ENCODE assay signal across 16 mouse cellular contexts in the genomic region with DNA sequence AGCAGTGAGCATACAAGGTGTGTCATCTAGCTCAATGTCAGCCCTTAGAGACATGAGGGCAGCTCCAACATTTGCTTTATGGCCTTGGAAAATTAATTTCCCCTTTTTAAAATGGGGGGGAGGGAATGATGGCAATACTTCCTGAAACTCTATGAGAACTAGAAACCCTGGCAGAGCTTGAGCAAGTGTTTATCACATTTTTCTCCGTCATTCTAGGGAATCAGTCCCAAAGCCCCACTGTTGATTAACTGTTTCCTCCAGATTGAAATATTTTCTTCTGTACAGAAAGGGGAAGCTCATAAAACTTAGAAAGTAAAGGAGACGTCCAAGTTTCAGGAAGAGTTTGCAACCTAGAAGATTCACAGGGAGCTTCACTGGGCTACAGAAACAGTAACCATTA.
"Had no signal": no experiment of that assay in that cellular context is flagged by ENCODE, and none has a peak within 500 bp of the region (broad histone marks: within the 10 kb centered on the region; RNA-seq: fewer than 3 reads in every experiment).

No protein-coding gene starts in this region.

- H3K27ac ChIP-seq: left cerebral cortex, adult 2 months; liver, embryonic 13.5 days; midbrain, embryonic 10.5 days; midbrain, embryonic 13.5 days; neural tube, embryonic 13.5 days had no signal

- H3K27me3 ChIP-seq: liver, embryonic 13.5 days; megakaryocyte, embryonic 14.5 days; midbrain, embryonic 13.5 days; neural tube, embryonic 13.5 days had no signal

- H3K9ac ChIP-seq: liver, embryonic 13.5 days; midbrain, embryonic 13.5 days; neural tube, embryonic 13.5 days had no signal

- H3K4me1 ChIP-seq: liver, embryonic 13.5 days; midbrain, embryonic 10.5 days; midbrain, embryonic 13.5 days; neural tube, embryonic 13.5 days had no signal

- H3K9me3 ChIP-seq: liver, embryonic 13.5 days; megakaryocyte, embryonic 14.5 days; midbrain, embryonic 10.5 days; midbrain, embryonic 13.5 days; neural tube, embryonic 13.5 days had no signal

- ATAC-seq: midbrain, embryonic 13.5 days; midbrain, embryonic 16.5 days had no signal

- DNase-seq: kidney, adult 18-20 months; kidney, adult 9 months; kidney, postnatal 14 days; layer of hippocampus, postnatal 36 days; liver, embryonic 13.5 days; lung, adult 2 months; lung, postnatal 36 days; thymus, adult 18-20 months; thymus, postnatal 36 days had no signal

- H3K4me2 ChIP-seq: liver, embryonic 13.5 days; midbrain, embryonic 13.5 days; neural tube, embryonic 13.5 days had no signal

- H3K4me3 ChIP-seq: left cerebral cortex, adult 2 months; liver, embryonic 13.5 days; megakaryocyte, embryonic 14.5 days; midbrain, embryonic 10.5 days; midbrain, embryonic 13.5 days; myocyte; neural tube, embryonic 13.5 days had no signal
